Mouse (Mus musculus): Measurements from ENCODE around the gene Arnt2.

- TF ChIP-seq SMC3 (IDR thresholded peaks at IDR 0.05; ENCODE audit: low read depth, low read length): no peak
- no peak for TF ChIP-seq JUND (conservative IDR thresholded peaks at IDR 0.05; ENCODE audit: low read depth, low read length)
- no peak for TF ChIP-seq KAT2A (IDR thresholded peaks at IDR 0.05; ENCODE audit: insufficient replicate concordance, low read length)
- no peak for TF ChIP-seq CTCF (conservative IDR thresholded peaks at IDR 0.05 in 1 of 2, IDR thresholded peaks at IDR 0.05 in 1 of 2; ENCODE audit: low read depth in 2 of 2, low read length in 2 of 2)
- TF ChIP-seq RCOR1 (conservative IDR thresholded peaks at IDR 0.05; ENCODE audit: low read depth, low read length): no peak
- TF ChIP-seq UBTF (IDR thresholded peaks at IDR 0.05; ENCODE audit: low read depth, low read length): no peak
- TF ChIP-seq POLR2A (IDR thresholded peaks at IDR 0.05; ENCODE audit: low read depth, low read length): no peak
- TF ChIP-seq HCFC1 (IDR thresholded peaks at IDR 0.05; ENCODE audit: low read depth, low read length): no peak
- no peak for TF ChIP-seq TCF12 (IDR thresholded peaks at IDR 0.05; ENCODE audit: low read depth, low read length)
- no peak for TF ChIP-seq BHLHE40 (IDR thresholded peaks at IDR 0.05; ENCODE audit: low read depth, low read length)
- TF ChIP-seq MAX (IDR thresholded peaks at IDR 0.05; ENCODE audit: low read length): no peak
Observed at GRCm38 (mm10) chr7:84293054-84293453, 116.9 kb downstream of the Arnt2 start.
